Mouse (Mus musculus): Measurements from ENCODE around the gene Arid1a.
"Not testable (repeated sequence)": the region's sequence is repeated elsewhere in the genome, so short reads cannot be mapped to it uniquely, and the experiment has no call there.

Arid1a gene

DNA sequence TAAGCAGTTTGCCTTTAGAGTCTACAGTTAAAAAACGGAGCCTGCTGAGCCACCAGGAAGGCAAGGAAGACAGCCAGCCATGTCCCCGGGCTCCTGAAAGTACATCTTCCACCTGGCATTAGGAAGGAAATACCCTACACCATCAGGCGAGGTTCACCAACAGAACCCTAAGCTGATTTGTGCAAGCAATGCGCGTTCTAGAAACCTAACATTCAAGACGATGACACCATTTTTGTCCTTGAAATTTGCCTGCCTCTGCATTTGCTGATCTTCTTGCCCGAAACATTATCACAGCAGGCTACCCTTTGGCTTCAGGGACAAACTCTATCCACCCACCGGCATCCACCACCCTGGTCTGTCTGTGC, 82.3 kb downstream of the Arid1a start:
- DNase-seq (ENCODE audit: low spot score in 2 of 2) = no peak

DNA sequence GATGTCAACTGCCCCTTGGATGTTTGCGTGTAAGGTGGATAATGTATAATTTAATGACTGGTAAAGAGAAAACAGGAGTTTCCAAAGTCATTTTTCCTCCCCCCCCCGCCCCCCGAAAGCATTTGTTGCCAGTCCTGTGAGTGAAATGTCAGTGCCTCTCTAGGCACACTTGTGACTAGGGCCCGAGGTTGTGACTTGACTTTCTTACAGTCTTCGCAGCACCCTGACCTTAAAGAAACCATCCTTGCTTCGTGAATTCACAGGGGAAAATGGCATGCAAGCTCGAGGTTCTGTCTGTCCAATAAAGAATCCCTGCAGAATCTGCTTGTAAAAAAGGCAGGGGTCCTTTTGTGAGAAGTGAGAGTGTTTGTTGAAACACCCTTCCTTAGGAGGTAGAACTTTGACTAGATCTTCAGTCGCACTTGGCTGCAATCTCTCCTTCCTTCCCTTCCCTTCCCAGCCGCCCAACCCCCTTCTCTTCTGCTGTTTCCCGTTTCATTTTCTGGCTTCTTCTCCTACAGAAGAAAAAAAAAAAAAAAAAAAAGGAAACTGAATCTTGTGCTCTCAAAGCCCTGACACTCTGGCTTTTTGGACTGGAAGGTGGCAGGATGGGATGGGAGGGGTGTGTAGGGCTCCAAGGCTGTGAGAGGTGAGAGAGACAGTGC, 82.8 kb downstream of the Arid1a start:
- no peak for DNase-seq (ENCODE audit: low spot score in 2 of 2)

DNA sequence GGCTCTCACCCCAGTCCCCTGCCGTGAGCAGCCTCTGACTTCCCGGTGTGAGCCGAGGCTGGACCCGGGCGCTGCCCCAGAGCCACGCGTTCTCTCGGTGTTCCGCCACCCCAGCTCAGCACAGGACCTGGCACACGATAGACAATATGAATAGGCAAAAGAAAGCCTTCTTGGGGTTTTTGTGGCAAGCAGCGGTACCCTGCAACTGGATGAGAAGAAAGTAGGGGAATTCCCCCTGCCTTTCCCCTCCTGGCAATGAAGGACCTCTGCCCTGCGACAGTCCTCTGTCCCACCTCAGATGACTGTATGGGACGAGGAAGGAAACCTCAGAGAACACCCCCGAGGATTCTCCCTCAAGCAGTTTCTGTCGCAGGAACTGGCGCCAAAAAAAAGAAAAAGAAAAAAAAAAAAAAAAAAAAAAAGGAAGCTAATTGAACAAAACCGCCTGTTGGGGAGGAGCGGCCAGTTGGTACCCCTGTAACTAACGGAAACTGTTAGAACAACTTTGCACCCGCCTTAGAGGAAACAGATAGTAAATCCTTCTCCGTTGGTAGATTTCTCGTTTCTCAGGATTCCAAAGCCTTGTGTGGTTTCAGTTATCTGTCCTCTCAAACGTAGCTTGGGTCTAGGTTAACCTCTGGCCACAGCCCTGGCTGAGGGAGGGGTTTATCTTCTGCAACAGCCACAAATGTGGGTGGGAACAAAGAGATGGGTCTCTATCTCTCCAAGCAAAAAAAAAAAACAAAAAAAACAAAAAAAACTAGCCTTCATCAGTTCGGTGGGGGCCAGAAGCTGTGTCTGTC, 83.5 kb downstream of the Arid1a start:
- DNase-seq (ENCODE audit: low spot score in 2 of 2) = no peak

GRCm38 (mm10) chr4:133671881-133672844, 84.4 kb downstream of the Arid1a start, which contains the start of gene Pigv:
Gene Pigv (minus strand): TSS chr4:133672647.
- DNase-seq (ENCODE audit: low spot score in 2 of 2) = peak; percentile 94 to 97

DNA sequence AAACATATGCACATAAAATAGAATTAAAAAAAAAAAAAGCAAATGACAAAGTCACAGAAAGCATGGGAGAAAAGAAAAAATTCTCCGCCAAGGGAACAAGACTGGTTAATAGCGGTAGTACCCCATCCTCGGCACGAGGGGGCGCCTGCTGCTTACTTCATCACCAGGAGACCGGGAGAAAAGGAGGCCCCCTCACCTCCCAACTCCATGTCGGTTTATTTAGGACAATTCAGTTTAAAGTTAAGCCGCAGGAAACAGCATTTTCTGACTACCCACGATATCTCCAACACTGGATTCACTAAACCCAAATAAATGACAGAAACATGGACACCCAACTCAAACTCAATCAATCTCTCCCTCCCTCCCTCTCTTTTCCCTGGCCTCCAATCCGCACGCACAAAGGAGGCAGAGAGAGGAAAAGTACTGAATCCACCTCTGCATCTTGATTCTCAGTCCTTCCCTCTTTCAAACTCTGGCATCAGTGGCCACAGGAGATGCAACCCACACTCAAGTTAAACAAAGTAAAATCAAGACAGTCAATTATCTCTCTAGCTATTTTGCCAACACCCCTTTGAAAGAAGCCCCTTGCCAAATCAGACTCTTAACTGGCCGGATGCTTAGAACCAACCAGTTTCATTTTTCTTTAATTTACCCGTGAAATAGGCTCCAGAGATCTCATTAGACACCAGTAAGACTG, 85.2 kb downstream of the Arid1a start:
- DNase-seq (ENCODE audit: low spot score in 2 of 2) = peak; percentile 74 to 81

- no peak for DNase-seq (ENCODE audit: low spot score in 2 of 2)
These were observed 86.8 kb downstream of the Arid1a start for GRCm38 (mm10) chr4:133669652-133670210.

- no peak for DNase-seq (ENCODE audit: low spot score in 2 of 2)
These were observed 88.0 kb downstream of the Arid1a start for GRCm38 (mm10) chr4:133668537-133668936.

- DNase-seq (ENCODE audit: low spot score in 2 of 2) = no peak
These were observed 90.4 kb downstream of the Arid1a start for GRCm38 (mm10) chr4:133666199-133666598.

DNA sequence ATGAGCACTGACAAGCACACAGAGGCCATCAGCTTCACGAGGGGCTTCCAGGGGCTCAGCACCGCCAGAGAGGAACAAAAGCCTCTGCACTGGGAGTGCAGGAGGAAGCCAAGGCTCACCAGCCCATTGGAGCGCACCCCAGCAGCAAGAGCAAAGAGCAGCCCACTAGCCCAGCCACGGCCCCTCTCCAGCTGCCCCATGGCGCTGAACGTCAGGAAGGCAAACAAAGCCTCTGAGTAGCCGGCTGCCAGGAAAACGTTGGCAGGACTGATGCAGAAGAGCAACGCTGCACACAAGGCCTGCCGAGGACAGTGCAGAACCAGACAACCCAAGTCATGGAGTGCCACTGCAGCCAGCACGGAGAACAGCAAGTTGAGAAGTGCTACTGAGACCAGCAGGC, 91.5 kb downstream of the Arid1a start:
- DNase-seq (ENCODE audit: low spot score in 2 of 2) = peak; percentile 33 to 62

- DNase-seq (ENCODE audit: low spot score in 2 of 2) = no peak
These were observed 93.6 kb downstream of the Arid1a start for GRCm38 (mm10) chr4:133662945-133663344.

DNA sequence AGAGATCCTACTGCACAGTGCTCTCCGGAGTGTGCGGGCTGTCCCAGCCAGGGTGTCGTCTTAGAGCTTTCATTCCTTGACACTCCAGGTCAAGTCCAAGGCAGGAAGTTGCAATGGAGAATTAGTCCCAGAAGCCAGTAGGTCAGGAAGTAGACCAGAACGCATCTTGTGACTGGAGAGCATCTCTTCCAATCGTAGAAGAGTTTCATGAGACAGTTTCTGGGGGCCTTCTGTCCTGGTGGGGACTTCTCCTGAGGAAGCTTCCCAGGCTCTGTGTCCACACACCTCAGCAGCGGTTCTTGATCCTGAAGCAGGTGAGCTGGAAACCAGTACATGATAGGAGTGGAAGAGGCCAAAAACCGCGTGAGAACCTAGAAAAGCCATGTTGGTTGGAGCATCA, 94.1 kb downstream of the Arid1a start:
- DNase-seq (ENCODE audit: low spot score in 2 of 2) = no peak

DNA sequence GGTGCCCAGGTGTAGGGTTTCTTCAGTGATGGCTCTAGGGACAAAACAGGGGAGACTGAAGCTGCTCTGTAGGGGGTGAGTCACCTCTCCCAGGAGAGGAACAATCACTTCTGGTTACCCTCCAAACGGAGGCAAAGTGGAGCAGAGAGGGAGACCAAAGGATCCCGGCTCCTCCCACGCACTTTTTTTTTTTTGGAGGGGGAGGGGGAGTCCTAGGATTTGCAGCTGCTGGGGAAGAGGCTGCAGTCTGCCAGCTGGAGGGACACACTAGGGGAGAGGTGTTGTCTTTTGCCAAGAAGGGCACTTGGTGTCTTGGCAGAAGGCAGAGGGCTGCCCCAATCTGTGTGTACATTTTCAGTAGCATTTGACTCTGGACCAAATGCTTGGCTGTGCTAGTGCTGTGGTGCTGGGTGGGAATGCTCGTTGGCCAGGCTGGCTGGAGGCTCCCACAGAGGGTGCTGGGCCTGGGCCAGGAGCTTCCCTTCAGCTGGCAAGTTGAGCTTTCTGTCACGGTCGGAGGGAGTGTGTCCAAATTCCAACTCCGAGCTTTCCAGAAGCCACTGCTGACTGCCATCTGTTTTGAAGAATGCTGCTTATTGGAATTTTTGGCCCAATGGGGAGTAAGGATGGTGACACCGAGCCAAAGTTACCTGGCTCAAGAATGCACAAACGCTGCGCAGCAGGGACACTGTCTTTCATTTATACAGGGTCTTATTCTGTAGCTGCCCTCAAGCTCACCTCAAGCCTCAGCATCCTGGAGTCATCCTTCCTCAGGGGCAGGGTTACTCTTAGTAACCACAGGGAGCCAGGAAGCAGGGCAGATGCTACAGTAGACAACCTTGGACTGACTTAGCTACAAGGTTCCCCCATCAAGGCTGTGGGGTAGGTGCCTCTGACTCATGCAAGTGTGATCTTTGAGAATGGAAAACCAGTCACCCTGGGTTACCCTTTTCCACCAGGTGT, 96.1 kb downstream of the Arid1a start:
- peak; percentile 77 to 96 for DNase-seq (ENCODE audit: low spot score in 2 of 2)

DNA sequence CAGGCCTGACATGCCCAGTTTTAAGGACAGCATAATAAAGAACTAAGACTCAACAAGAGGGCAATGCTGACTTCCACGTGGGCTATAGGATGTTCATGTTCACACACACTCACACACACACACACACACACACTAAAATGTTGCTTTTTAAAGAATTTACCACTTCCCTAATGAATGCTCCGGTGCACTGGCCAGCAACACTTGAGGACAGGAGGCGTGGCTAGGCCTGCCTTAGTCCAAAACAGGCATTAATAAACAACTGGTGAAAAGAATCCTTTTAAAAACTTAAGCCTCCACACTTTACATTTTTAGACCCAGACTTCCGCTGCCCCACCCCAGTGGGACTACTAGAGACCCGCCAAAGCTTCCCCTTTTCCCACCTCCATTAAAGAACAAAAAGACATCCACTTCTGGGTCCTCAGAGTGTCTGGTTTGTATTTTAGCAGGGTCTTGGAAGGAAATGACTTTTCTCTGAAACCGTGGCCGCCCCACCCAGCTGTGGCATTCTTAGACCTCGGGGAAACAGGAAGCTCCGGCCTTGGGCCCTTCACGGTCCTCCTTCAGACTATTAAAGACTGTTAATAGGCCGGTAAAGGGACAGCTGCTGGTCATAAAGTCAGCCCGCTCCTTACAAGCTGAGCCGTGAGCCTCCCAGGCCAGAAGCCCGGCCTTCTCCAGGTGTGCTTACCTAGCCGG, 96.9 kb downstream of the Arid1a start:
- DNase-seq (ENCODE audit: low spot score in 2 of 2) = no peak

GRCm38 (mm10) chr4:133658729-133659128, 97.8 kb downstream of the Arid1a start:
- no peak for DNase-seq (ENCODE audit: low spot score in 2 of 2)

DNA sequence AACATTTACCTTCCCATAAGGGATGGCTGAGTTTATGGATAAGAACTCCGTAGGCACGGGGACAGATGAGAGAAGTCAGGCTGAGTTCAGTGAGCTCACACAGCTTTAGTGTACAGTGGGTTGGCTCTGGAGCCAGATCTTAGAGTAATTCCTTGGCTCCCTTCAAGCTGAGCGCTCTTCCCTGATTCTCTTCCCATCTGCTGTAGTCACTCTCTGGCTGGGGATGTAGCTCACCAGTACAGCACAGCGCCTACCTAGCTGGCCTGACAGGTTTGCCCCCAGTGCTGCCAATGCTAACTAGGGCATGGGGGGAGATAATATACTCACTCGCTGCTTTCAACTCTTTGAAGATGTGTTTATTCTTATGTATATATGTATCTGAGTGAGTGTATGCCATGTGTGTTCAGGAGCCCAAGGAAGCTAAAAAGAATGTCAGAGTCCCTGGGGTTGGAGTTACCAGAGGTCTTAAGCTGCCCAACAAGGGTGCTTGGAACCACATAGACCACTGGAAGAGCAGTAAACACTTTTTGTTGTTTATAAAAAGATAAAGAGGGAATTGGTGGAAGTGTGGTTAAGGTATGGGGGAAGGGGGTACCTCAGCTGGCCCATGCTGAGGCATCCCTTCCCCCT, 98.6 kb downstream of the Arid1a start:
- DNase-seq (ENCODE audit: low spot score in 2 of 2) = no peak

- DNase-seq (ENCODE audit: low spot score in 2 of 2) = no peak
These were observed 99.6 kb downstream of the Arid1a start for GRCm38 (mm10) chr4:133656997-133657396.

GRCm38 (mm10) chr4:133656294-133656693, 100.3 kb downstream of the Arid1a start:
- DNase-seq (ENCODE audit: low spot score in 2 of 2) = no peak

- not testable (repeated sequence) for DNase-seq (ENCODE audit: low spot score in 2 of 2)
These were observed 102.5 kb downstream of the Arid1a start for GRCm38 (mm10) chr4:133654070-133654469.

GRCm38 (mm10) chr4:133652746-133653145, 103.8 kb downstream of the Arid1a start:
- no peak for DNase-seq (ENCODE audit: low spot score in 2 of 2)
